Mouse (Mus musculus): Measurements from ENCODE around the gene Abr. TPM values are rescaled to one million over a fixed set of nuclear protein-coding genes. Genes with fewer than 3 reads are reported as not detected.

The Abr gene
- polyA plus RNA-seq, 1 experiment from 2014 or later: 73.4 TPM

GRCm38 (mm10) chr11:76645955-76646354 is 23.8 kb upstream of the Abr start:
- Histone ChIP-seq H3K9ac (no peak overlapping the region), H3K36me3 (replicated peaks) (no peaks in the 10 kb centered on the region), H3K4me3 (replicated peaks) (peak overlapping the region; percentile 23), H3K4me2 (peak overlapping the region; percentile 53), H3K27me3 (peaks cover 66% of the 10 kb centered on the region), H3K4me1 (peaks cover 29% of the 10 kb centered on the region), H3K27ac (peak overlapping the region; percentile 70; the same call in 1 of the 2 replicates), H3K9me3 (no peaks in the 10 kb centered on the region)
- under 1% methylated on average over 19 of the region's 19 CpGs for WGBS
- peak; percentile 65 for ATAC-seq (ENCODE audit: low FRiP score)

- Histone ChIP-seq H3K9ac (no peak overlapping the region), H3K9me3 (no peaks in the 10 kb centered on the region), H3K27me3 (peaks cover 58% of the 10 kb centered on the region), H3K4me1 (peaks cover 29% of the 10 kb centered on the region), H3K4me3 (replicated peaks) (no peak overlapping the region), H3K4me2 (no peak overlapping the region), H3K27ac (peak overlapping the region; percentile 5; the same call in 1 of the 2 replicates), H3K36me3 (replicated peaks) (no peaks in the 10 kb centered on the region)
- ATAC-seq (ENCODE audit: low FRiP score): no peak
- 80% methylated on average over 9 of the region's 9 CpGs for WGBS
Measured at GRCm38 (mm10) chr11:76645036-76645435, 22.9 kb upstream of the Abr start.

- H3K36me3 ChIP-seq (replicated peaks): no peaks in the 10 kb centered on the region
- ATAC-seq (ENCODE audit: low FRiP score): no peak
- no peak overlapping the region for H3K9ac ChIP-seq
- H3K27ac ChIP-seq: peak overlapping the region; percentile 5; the same call in 1 of the 2 replicates
- H3K4me3 ChIP-seq (replicated peaks): no peak overlapping the region
- WGBS: 28% methylated on average over 6 of the region's 6 CpGs
- no peaks in the 10 kb centered on the region for H3K9me3 ChIP-seq
- peaks cover 29% of the 10 kb centered on the region for H3K4me1 ChIP-seq
- H3K27me3 ChIP-seq: peaks cover 50% of the 10 kb centered on the region
- H3K4me2 ChIP-seq: no peak overlapping the region
Measured at GRCm38 (mm10) chr11:76644257-76644656, 22.1 kb upstream of the Abr start.

GRCm38 (mm10) chr11:76640231-76640630 is 18.1 kb upstream of the Abr start:
- no peak for ATAC-seq (ENCODE audit: low FRiP score)
- peaks cover 38% of the 10 kb centered on the region for H3K27me3 ChIP-seq
- H3K9ac ChIP-seq: no peak overlapping the region
- H3K9me3 ChIP-seq: no peaks in the 10 kb centered on the region
- no peak overlapping the region for H3K4me2 ChIP-seq
- 80% methylated on average over 4 of the region's 4 CpGs for WGBS
- H3K4me1 ChIP-seq: peaks cover 5% of the 10 kb centered on the region
- no peaks in the 10 kb centered on the region for H3K36me3 ChIP-seq (replicated peaks)
- no peak overlapping the region for H3K4me3 ChIP-seq (replicated peaks)
- no peak overlapping the region for H3K27ac ChIP-seq

- H3K27me3 ChIP-seq: peaks cover 30% of the 10 kb centered on the region
- H3K4me3 ChIP-seq (replicated peaks): no peak overlapping the region
- H3K36me3 ChIP-seq (replicated peaks): no peaks in the 10 kb centered on the region
- H3K9ac ChIP-seq: no peak overlapping the region
- no peak overlapping the region for H3K4me2 ChIP-seq
- no peaks in the 10 kb centered on the region; the same call in 1 of the 2 replicates for H3K4me1 ChIP-seq
- H3K27ac ChIP-seq: no peak overlapping the region
- H3K9me3 ChIP-seq: no peaks in the 10 kb centered on the region
- WGBS: 82% methylated on average over 17 of the region's 17 CpGs
- ATAC-seq (ENCODE audit: low FRiP score): no peak
Measured at GRCm38 (mm10) chr11:76639269-76639985, 17.3 kb upstream of the Abr start.

GRCm38 (mm10) chr11:76630487-76630886 is 8.4 kb upstream of the Abr start:
- 83% methylated on average over 5 of the region's 5 CpGs for WGBS
- Histone ChIP-seq H3K27me3 (0 out of 2 replicates have a peak, but pooled peaks cover 5% of the 10 kb centered on the region), H3K36me3 (replicated peaks) (no peaks in the 10 kb centered on the region), H3K9me3 (no peaks in the 10 kb centered on the region), H3K27ac (no peak overlapping the region), H3K9ac (no peak overlapping the region), H3K4me3 (replicated peaks) (no peak overlapping the region), H3K4me1 (no peaks in the 10 kb centered on the region), H3K4me2 (no peak overlapping the region)
- ATAC-seq (ENCODE audit: low FRiP score): no peak

- Histone ChIP-seq H3K36me3 (replicated peaks) (no peaks in the 10 kb centered on the region), H3K9me3 (no peaks in the 10 kb centered on the region)
Measured at GRCm38 (mm10) chr11:76630023-76630422, 7.9 kb upstream of the Abr start.

GRCm38 (mm10) chr11:76628613-76629012 is 6.5 kb upstream of the Abr start:
- Histone ChIP-seq H3K27me3 (peaks cover 22% of the 10 kb centered on the region), H3K4me1 (no peaks in the 10 kb centered on the region), H3K9me3 (no peaks in the 10 kb centered on the region), H3K4me2 (no peak overlapping the region), H3K9ac (no peak overlapping the region), H3K27ac (no peak overlapping the region), H3K36me3 (replicated peaks) (no peaks in the 10 kb centered on the region), H3K4me3 (replicated peaks) (no peak overlapping the region)
- ATAC-seq (ENCODE audit: low FRiP score): no peak
- WGBS: 79% methylated on average over 5 of the region's 5 CpGs

More at GRCm38 (mm10) chr11:76630023-76630422, 7.9 kb upstream of the Abr start:
- Histone ChIP-seq H3K4me1 (no peaks in the 10 kb centered on the region), H3K4me2 (no peak overlapping the region), H3K9ac (no peak overlapping the region), H3K4me3 (replicated peaks) (no peak overlapping the region), H3K27me3 (0 out of 2 replicates have a peak, but pooled peaks cover 8% of the 10 kb centered on the region), H3K27ac (no peak overlapping the region)
- ATAC-seq (ENCODE audit: low FRiP score): no peak
- 36% methylated on average over 2 of the region's 2 CpGs for WGBS

- Histone ChIP-seq H3K4me3 (replicated peaks) (no peak overlapping the region), H3K9me3 (no peaks in the 10 kb centered on the region), H3K27me3 (peaks cover 52% of the 10 kb centered on the region), H3K27ac (no peak overlapping the region), H3K9ac (no peak overlapping the region), H3K4me1 (peaks cover 19% of the 10 kb centered on the region), H3K4me2 (no peak overlapping the region), H3K36me3 (replicated peaks) (no peaks in the 10 kb centered on the region)
- 85% methylated on average over 3 of the region's 3 CpGs for WGBS
- ATAC-seq (ENCODE audit: low FRiP score): no peak
Measured at GRCm38 (mm10) chr11:76624881-76625280, 2.8 kb upstream of the Abr start.

GRCm38 (mm10) chr11:76624071-76624470 is 2.0 kb upstream of the Abr start:
- ATAC-seq (ENCODE audit: low FRiP score): no peak
- H3K4me1 ChIP-seq: peaks cover 19% of the 10 kb centered on the region
- no peaks in the 10 kb centered on the region for H3K9me3 ChIP-seq
- WGBS: 59% methylated on average over 10 of the region's 10 CpGs
- H3K4me3 ChIP-seq (replicated peaks): no peak overlapping the region
- H3K27ac ChIP-seq: no peak overlapping the region
- peak overlapping the region; percentile 99 for H3K4me2 ChIP-seq
- H3K9ac ChIP-seq: no peak overlapping the region
- H3K27me3 ChIP-seq: peaks cover 54% of the 10 kb centered on the region
- H3K36me3 ChIP-seq (replicated peaks): no peaks in the 10 kb centered on the region

GRCm38 (mm10) chr11:76623206-76623961 is 1.3 kb upstream of the Abr start:
- H3K27ac ChIP-seq: no peak overlapping the region

GRCm38 (mm10) chr11:76622566-76623205 is 572 bp upstream of the Abr start:
- Histone ChIP-seq H3K9me3 (no peaks in the 10 kb centered on the region), H3K27ac (no peak overlapping the region), H3K4me1 (peaks cover 19% of the 10 kb centered on the region), H3K4me2 (peak overlapping the region; percentile 99), H3K4me3 (replicated peaks) (peak overlapping the region; percentile 65), H3K9ac (peak overlapping the region; percentile 67), H3K36me3 (replicated peaks) (no peaks in the 10 kb centered on the region), H3K27me3 (peaks cover 54% of the 10 kb centered on the region)
- WGBS: under 1% methylated on average over 54 of the region's 66 CpGs
- ATAC-seq (ENCODE audit: low FRiP score): peak; percentile 60

More at GRCm38 (mm10) chr11:76623206-76623961, 1.3 kb upstream of the Abr start:
- peak; percentile 86 for ATAC-seq (ENCODE audit: low FRiP score)
- Histone ChIP-seq H3K4me1 (peaks cover 19% of the 10 kb centered on the region), H3K27me3 (peaks cover 54% of the 10 kb centered on the region), H3K9ac (peak overlapping the region; percentile 67), H3K4me2 (peak overlapping the region; percentile 99), H3K9me3 (no peaks in the 10 kb centered on the region), H3K4me3 (replicated peaks) (peak overlapping the region; percentile 65), H3K36me3 (replicated peaks) (no peaks in the 10 kb centered on the region)
- WGBS: under 1% methylated on average over 70 of the region's 72 CpGs
